In genomic region chr6:140709415-140710107, GRCm38 (mm10) we compare ENCODE assay signal across 14 mouse cellular contexts. TPM values are rescaled to one million over a fixed set of nuclear protein-coding genes. Genes with fewer than 3 reads are reported as not detected.
DNase-seq lines count a peak whose midpoint lies in the region; ATAC-seq and TF ChIP-seq lines count a peak whose summit lies in the region.
"Had no signal": no experiment of that assay in that cellular context is flagged by ENCODE, and none has a peak within 500 bp of the region (broad histone marks: within the 10 kb centered on the region; RNA-seq: fewer than 3 reads in every experiment).

No protein-coding gene starts in this region.

- no peak overlapping the region for H3K4me2 ChIP-seq in liver, postnatal 0 days (ENCODE audit: low read depth, low read length)
- H3K4me2 ChIP-seq in liver, embryonic 11.5 days: no peak overlapping the region
- H3K4me2 ChIP-seq: liver, embryonic 13.5 days had no signal

- 0 out of 2 replicates have a peak, but pooled peaks cover 3% of the 10 kb centered on the region for H3K27me3 ChIP-seq in liver, postnatal 0 days (ENCODE audit: insufficient read depth, low read length)
- H3K27me3 ChIP-seq in liver, embryonic 11.5 days (replicated peaks; ENCODE audit: control insufficient read depth, insufficient read depth, low read length): no peaks in the 10 kb centered on the region; the same call in 1 of the 2 replicates
- H3K27me3 ChIP-seq in splenic B cell, adult 2 months (ENCODE audit: control insufficient read depth, insufficient read depth, low read length, poor library complexity, severe bottlenecking): no peaks in the 10 kb centered on the region
- H3K27me3 ChIP-seq: liver, embryonic 13.5 days had no signal

- peak; percentile 42 for TF ChIP-seq CTCF in liver, postnatal 0 days (IDR thresholded peaks at IDR 0.05; ENCODE audit: low read depth)
- TF ChIP-seq CTCF in brain, embryonic 14.5 days (IDR thresholded peaks at IDR 0.05; ENCODE audit: borderline replicate concordance, extremely low read depth, insufficient read depth, insufficient read length): peak; percentile 32; the same call in 1 of the 2 replicates

- no peak for TF ChIP-seq EP300 in liver, postnatal 0 days (IDR thresholded peaks at IDR 0.05; ENCODE audit: low read depth)

- peak; percentile 19 for DNase-seq in adrenal gland, postnatal 14 days
- no peak for DNase-seq in adrenal gland, adult 18-20 months (ENCODE audit: low spot score in 2 of 2)
- DNase-seq in liver, postnatal 0 days: no peak
- DNase-seq in liver, embryonic 11.5 days (ENCODE audit: low spot score): no peak
- peak; percentile 45 for DNase-seq in brain, embryonic 14.5 days (ENCODE audit: low read depth)
- peak; percentile 24 for DNase-seq in splenic B cell, adult 2 months (ENCODE audit: low read depth, low spot score)
- no peak for DNase-seq in adrenal gland, adult 2 months
- DNase-seq in urinary bladder, postnatal 25 days (ENCODE audit: low spot score): no peak
- DNase-seq: embryo, embryonic 11 days; liver, embryonic 13.5 days; right cerebral cortex, postnatal 4 days had no signal

- H3K9me3 ChIP-seq in liver, postnatal 0 days (ENCODE audit: low read length): no peaks in the 10 kb centered on the region
- no peaks in the 10 kb centered on the region for H3K9me3 ChIP-seq in liver, embryonic 11.5 days (ENCODE audit: control insufficient read depth, low read length)
- H3K9me3 ChIP-seq: liver, embryonic 13.5 days had no signal

- H3K4me1 ChIP-seq in liver, postnatal 0 days (ENCODE audit: insufficient read depth): no peaks in the 10 kb centered on the region
- H3K4me1 ChIP-seq in liver, embryonic 11.5 days (replicated peaks; ENCODE audit: control insufficient read depth, insufficient read depth, low read length): no peaks in the 10 kb centered on the region
- H3K4me1 ChIP-seq: liver, embryonic 13.5 days had no signal

- H3K27ac ChIP-seq in liver, postnatal 0 days (ENCODE audit: low read depth): no peak overlapping the region
- no peak overlapping the region for H3K27ac ChIP-seq in liver, embryonic 11.5 days (ENCODE audit: low read depth, low read length)
- H3K27ac ChIP-seq: liver, embryonic 13.5 days had no signal

- no peak for TF ChIP-seq POLR2A in brain, embryonic 14.5 days (IDR thresholded peaks at IDR 0.05; ENCODE audit: borderline replicate concordance, extremely low read depth, insufficient read depth, insufficient read length, poor library complexity, severe bottlenecking)

- WGBS in liver, postnatal 0 days (ENCODE audit: insufficient replicate concordance): 69% methylated on average over 6 of the region's 6 CpGs
- WGBS in liver, embryonic 11.5 days: 72% methylated on average over 6 of the region's 6 CpGs

- H3K9ac ChIP-seq in liver, postnatal 0 days (replicated peaks): no peak overlapping the region
- H3K9ac ChIP-seq in liver, embryonic 11.5 days (ENCODE audit: low read depth, low read length): no peak overlapping the region
- H3K9ac ChIP-seq: liver, embryonic 13.5 days had no signal

- H3K4me3 ChIP-seq in liver, postnatal 0 days (ENCODE audit: low read depth, low read length): no peak overlapping the region
- H3K4me3 ChIP-seq in liver, embryonic 11.5 days (ENCODE audit: low read depth, low read length): no peak overlapping the region
- H3K4me3 ChIP-seq: liver, embryonic 13.5 days; myocyte had no signal

- no peaks in the 10 kb centered on the region for H3K36me3 ChIP-seq in liver, postnatal 0 days (replicated peaks; ENCODE audit: insufficient read depth, low read length)
- H3K36me3 ChIP-seq in liver, embryonic 11.5 days (ENCODE audit: control insufficient read depth, insufficient read depth, low read length): no peaks in the 10 kb centered on the region
- no peaks in the 10 kb centered on the region for H3K36me3 ChIP-seq in splenic B cell, adult 2 months (ENCODE audit: control insufficient read depth, insufficient read depth, low read length, poor library complexity, severe bottlenecking)
- H3K36me3 ChIP-seq: liver, embryonic 13.5 days had no signal

- no peak for ATAC-seq in liver, postnatal 0 days
- no peak for ATAC-seq in liver, embryonic 11.5 days (replicated peaks; ENCODE audit: low FRiP score)

RNA-seq across cellular contexts. Expression of gene Gm11077, which starts 19.5 kb away (rescaled TPM):
- total RNA-seq in adrenal gland, postnatal 14 days (2021): not detected in 2 replicates
- total RNA-seq in adrenal gland, adult 18-20 months (2021): not detected
- not detected in 2 replicates for polyA plus RNA-seq in liver, postnatal 0 days (2015; fragmentation: Nextera tagmentation; extraction: Ambion mirVana)
- not detected in 2 replicates for polyA plus RNA-seq in liver, embryonic 11.5 days (2014; fragmentation: Nextera tagmentation; extraction: Ambion mirVana)
- polyA plus RNA-seq in brain, embryonic 14.5 days (2012; rRNA removed): not detected in 2 replicates
- total RNA-seq in adrenal gland, adult 2 months (2021): not detected
- not detected in 2 replicates for polyA plus RNA-seq in adrenal gland, adult 2 months (2012; rRNA removed)
- total RNA-seq: gastrocnemius, adult 8-10 months had no signal
- polyA plus RNA-seq: large intestine, adult 2 months; liver, embryonic 13.5 days; myocyte had no signal

Comparison
In these comparisons a context has a peak if more than half of its experiments do, and no peak if none do; other contexts are left out.
1. DNase-seq: peak in adrenal gland, postnatal 14 days (single experiment), brain, embryonic 14.5 days (single experiment) and splenic B cell, adult 2 months (single experiment); none in adrenal gland, adult 18-20 months (0 of 2), liver, postnatal 0 days (single experiment), liver, embryonic 11.5 days (single experiment), adrenal gland, adult 2 months (single experiment) and urinary bladder, postnatal 25 days (single experiment).